Mouse (Mus musculus) neural tube, embryonic 14.5 days (tissue): ENCODE data around the gene Lrsam1. TPM values are rescaled to one million over a fixed set of nuclear protein-coding genes. Genes with fewer than 3 reads are reported as not detected.
A peak's percentile ranks its signal among the peaks of the same experiment; 100 is the strongest.

ENCODE experiments used
- ATAC-seq: fragments of 200-750 bp; cut with Nextera tagmentation; 2 replicates; pipeline ENCODE4 v1.8.0; 2017; ENCODE audit warnings: low read depth, mild to moderate bottlenecking, moderate TSS enrichment, moderate library complexity
- H3K27ac ChIP-seq: fragments of 300-500 bp; sonication (generic); 2 replicates; pipeline ENCODE4 v1.5.1; 2014; ENCODE audit warnings: low read depth, mild to moderate bottlenecking, control low read depth, low read length, moderate library complexity, mixed read lengths
- H3K27me3 ChIP-seq: fragments of 300-500 bp; sonication (generic); 2 replicates; pipeline ENCODE4 v1.6.1; 2014; ENCODE audit warnings: low read length; ENCODE audit not compliant: control insufficient read depth, insufficient read depth
- H3K36me3 ChIP-seq: fragments of 300-500 bp; sonication (generic); 2 replicates; pipeline ENCODE4 v1.6.1; 2014; ENCODE audit warnings: low read length, mixed read lengths; ENCODE audit not compliant: control insufficient read depth, insufficient read depth
- H3K4me1 ChIP-seq: fragments of 300-500 bp; sonication (generic); 2 replicates; pipeline ENCODE4 v1.6.1; 2014; ENCODE audit warnings: low read length; ENCODE audit not compliant: control insufficient read depth, insufficient read depth
- H3K4me2 ChIP-seq: fragments of 300-500 bp; sonication (generic); 2 replicates; pipeline ENCODE4 v1.6.1; 2014; ENCODE audit warnings: mild to moderate bottlenecking, low read depth, low read length, control low read depth
- H3K4me3 ChIP-seq: fragments of 300-500 bp; sonication (generic); 2 replicates; pipeline ENCODE4 v1.5.1; 2014; ENCODE audit warnings: low read depth, low read length, control low read depth, mixed read lengths
- H3K9ac ChIP-seq: fragments of 300-500 bp; sonication (generic); replicated peaks from 2 replicates; pipeline ENCODE4 v1.6.1; 2014; ENCODE audit warnings: low read depth, mild to moderate bottlenecking, control low read depth, low read length, mixed read lengths
- H3K9me3 ChIP-seq: fragments of 300-500 bp; sonication (generic); 2 replicates; pipeline ENCODE4 v1.6.1; 2016; ENCODE audit warnings: low read length; ENCODE audit not compliant: control insufficient read depth
- WGBS: fragments of 180-500 bp; shearing (Covaris S2); extraction: QIAGEN DNeasy Blood & Tissue Kit; methylation state at CpG from one replicate; pipeline ENCODE4 v1.1.7; 2014; 5-methylcytosine and 5-hydroxymethylcytosine counted together
- polyA plus RNA-seq: library from polyadenylated mRNA; unstranded; fragments of >200 nt; fragmentation: Nextera tagmentation; extraction: Ambion mirVana; gene quantifications from 2 replicates; pipeline ENCODE4 v1.2.1, GENCODE M21; 2014

Lrsam1 gene
- polyA plus RNA-seq, 1 experiment from 2014 or later: 19.3 TPM

- H3K4me3 ChIP-seq: no peak overlapping the region
- no peak overlapping the region for H3K4me2 ChIP-seq
- no peaks in the 10 kb centered on the region for H3K27me3 ChIP-seq
- H3K9me3 ChIP-seq: no peaks in the 10 kb centered on the region
- 67% methylated on average over 12 of the region's 21 CpGs for WGBS
- no peak for ATAC-seq
- H3K36me3 ChIP-seq: no peaks in the 10 kb centered on the region
- no peak overlapping the region for H3K9ac ChIP-seq
- peaks cover 32% of the 10 kb centered on the region for H3K4me1 ChIP-seq
- H3K27ac ChIP-seq: no peak overlapping the region
Measured at GRCm38 (mm10) chr2:32882283-32883043, 79.0 kb downstream of the Lrsam1 start.

GRCm38 (mm10) chr2:32881723-32882122, 79.7 kb downstream of the Lrsam1 start:
- Histone ChIP-seq H3K36me3 (no peaks in the 10 kb centered on the region), H3K4me3 (no peak overlapping the region), H3K9ac (no peak overlapping the region), H3K9me3 (no peaks in the 10 kb centered on the region), H3K27me3 (no peaks in the 10 kb centered on the region), H3K27ac (peak overlapping the region; percentile 56; the same call in 1 of the 2 replicates), H3K4me1 (peaks cover 36% of the 10 kb centered on the region), H3K4me2 (no peak overlapping the region)
- whole genome bisulfite sequencing: 41% methylated on average over 3 of the region's 3 CpGs
- no peak for ATAC-seq

- H3K4me1 ChIP-seq: peaks cover 36% of the 10 kb centered on the region
- no peak overlapping the region for H3K9ac ChIP-seq
- WGBS: 45% methylated on average over 6 of the region's 6 CpGs
- no peak for ATAC-seq
- no peak overlapping the region for H3K4me3 ChIP-seq
- H3K4me2 ChIP-seq: no peak overlapping the region
- no peaks in the 10 kb centered on the region for H3K27me3 ChIP-seq
- peak overlapping the region; percentile 56; the same call in 1 of the 2 replicates for H3K27ac ChIP-seq
- H3K9me3 ChIP-seq: no peaks in the 10 kb centered on the region
- H3K36me3 ChIP-seq: no peaks in the 10 kb centered on the region
Measured at GRCm38 (mm10) chr2:32881054-32881453, 80.4 kb downstream of the Lrsam1 start.

- no peak overlapping the region for H3K4me2 ChIP-seq
Measured at GRCm38 (mm10) chr2:32879593-32879992, 81.8 kb downstream of the Lrsam1 start.

GRCm38 (mm10) chr2:32878396-32878795, 83.0 kb downstream of the Lrsam1 start:
- 66% methylated on average over 3 of the region's 3 CpGs for WGBS
- Histone ChIP-seq H3K9me3 (no peaks in the 10 kb centered on the region), H3K4me3 (no peak overlapping the region), H3K36me3 (no peaks in the 10 kb centered on the region), H3K27me3 (no peaks in the 10 kb centered on the region), H3K4me1 (peaks cover 32% of the 10 kb centered on the region), H3K9ac (0 out of 2 replicates have a peak overlapping the region, but pooled peaks have one; percentile 28), H3K4me2 (peak overlapping the region; percentile 85), H3K27ac (no peak overlapping the region)
- ATAC-seq: no peak

More at GRCm38 (mm10) chr2:32879593-32879992, 81.8 kb downstream of the Lrsam1 start:
- Histone ChIP-seq H3K27me3 (no peaks in the 10 kb centered on the region), H3K27ac (no peak overlapping the region), H3K36me3 (no peaks in the 10 kb centered on the region), H3K4me3 (no peak overlapping the region), H3K9ac (no peak overlapping the region), H3K4me1 (peaks cover 33% of the 10 kb centered on the region), H3K9me3 (no peaks in the 10 kb centered on the region)
- WGBS: 84% methylated on average over 5 of the region's 5 CpGs
- no peak for ATAC-seq

GRCm38 (mm10) chr2:32877761-32878393, 83.5 kb downstream of the Lrsam1 start:
- H3K27ac ChIP-seq: no peak overlapping the region
- no peaks in the 10 kb centered on the region for H3K36me3 ChIP-seq
- H3K4me1 ChIP-seq: peaks cover 32% of the 10 kb centered on the region
- no peaks in the 10 kb centered on the region for H3K27me3 ChIP-seq
- H3K4me3 ChIP-seq: peak overlapping the region; percentile 67
- H3K9ac ChIP-seq: peak overlapping the region; percentile 97
- H3K4me2 ChIP-seq: peak overlapping the region; percentile 85
- no peaks in the 10 kb centered on the region for H3K9me3 ChIP-seq
- ATAC-seq: no peak
- 62% methylated on average over 6 of the region's 6 CpGs for WGBS

GRCm38 (mm10) chr2:32877303-32877702, 84.1 kb downstream of the Lrsam1 start:
- Histone ChIP-seq H3K27ac (no peak overlapping the region), H3K4me3 (peak overlapping the region; percentile 67), H3K4me2 (peak overlapping the region; percentile 85), H3K36me3 (no peaks in the 10 kb centered on the region), H3K27me3 (no peaks in the 10 kb centered on the region), H3K4me1 (peaks cover 32% of the 10 kb centered on the region), H3K9ac (peak overlapping the region; percentile 97), H3K9me3 (no peaks in the 10 kb centered on the region)
- ATAC-seq: no peak
- WGBS: 37% methylated on average over 5 of the region's 5 CpGs

- Histone ChIP-seq H3K4me2 (peak overlapping the region; percentile 85), H3K9ac (peak overlapping the region; percentile 97), H3K4me1 (peaks cover 32% of the 10 kb centered on the region), H3K27me3 (no peaks in the 10 kb centered on the region), H3K4me3 (peak overlapping the region; percentile 67), H3K27ac (peak overlapping the region; percentile 92), H3K9me3 (no peaks in the 10 kb centered on the region), H3K36me3 (no peaks in the 10 kb centered on the region)
- WGBS: 3% methylated on average over 20 of the region's 20 CpGs
- ATAC-seq: peak; percentile 15
Measured at GRCm38 (mm10) chr2:32876490-32877302, 84.7 kb downstream of the Lrsam1 start.
